Mouse (Mus musculus): ENCODE results near the gene Ddx42.

Ddx42 gene

DNA sequence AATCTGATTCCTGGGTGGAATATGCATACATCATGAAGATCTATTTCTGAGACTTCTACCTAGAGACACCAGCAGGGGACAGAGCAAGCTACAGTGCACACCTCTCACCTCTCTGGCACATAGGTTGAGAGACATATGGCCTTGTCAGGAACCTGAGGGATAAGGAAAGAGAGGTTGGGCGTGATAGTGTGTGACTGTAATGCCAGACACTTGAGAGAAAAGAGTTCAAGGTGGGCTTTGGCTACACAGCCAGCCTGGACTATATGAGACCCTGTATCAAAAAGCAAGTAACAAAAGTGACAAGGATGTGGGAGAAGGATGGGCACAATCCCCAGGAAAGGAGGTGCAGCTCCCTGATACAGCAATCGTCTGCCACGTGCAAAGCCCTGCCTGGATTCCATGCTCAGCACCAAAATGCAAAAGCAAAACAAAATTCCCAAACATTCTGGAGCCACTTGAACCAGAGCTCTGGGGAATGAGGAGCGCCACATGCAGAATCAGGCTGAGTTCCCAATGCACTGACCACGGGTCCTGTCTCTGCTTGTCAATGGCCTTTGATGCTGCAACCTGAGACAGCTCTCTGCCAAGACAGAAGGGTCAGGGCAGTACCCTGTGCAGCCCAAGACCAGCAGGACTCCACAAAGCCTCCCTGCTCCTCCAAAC, 54.5 kb downstream of the Ddx42 start:
- DNase-seq, result peak; percentile 26

- DNase-seq, result peak; percentile 50
Measured at GRCm38 (mm10) chr11:106271794-106272643, 55.3 kb downstream of the Ddx42 start.

DNA sequence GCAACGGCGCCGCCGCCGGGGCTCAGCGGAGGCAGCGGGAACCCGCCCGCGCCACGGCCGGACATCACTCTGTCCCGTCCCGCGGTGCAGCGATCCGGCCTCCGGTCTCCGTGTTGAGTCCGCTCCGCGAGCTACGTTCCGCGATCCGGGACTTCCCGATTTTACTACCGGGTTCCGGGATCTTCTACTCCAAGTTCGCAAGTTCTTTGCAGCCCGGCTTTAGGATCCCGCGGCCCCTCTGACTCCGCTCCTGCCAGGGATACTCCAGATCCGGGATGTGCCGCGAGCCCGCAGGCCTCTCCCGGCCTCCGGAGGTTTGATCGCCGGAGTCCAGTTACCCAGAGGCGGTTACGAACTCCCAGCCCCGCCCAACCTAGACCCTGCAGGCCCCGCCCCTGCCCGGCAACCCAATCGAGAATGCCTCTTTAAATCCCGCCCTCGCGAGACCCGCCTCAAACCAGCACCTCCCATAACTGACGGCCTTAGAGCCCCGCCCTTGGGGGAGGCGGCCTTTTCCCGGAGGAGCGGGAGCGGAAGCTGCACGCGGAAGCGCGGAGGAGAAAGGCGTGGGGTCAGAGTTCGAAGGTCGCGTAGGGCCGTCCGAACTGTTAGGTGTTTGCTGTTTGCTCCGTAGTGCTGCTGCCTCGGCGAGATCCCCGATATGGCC, 56.1 kb downstream of the Ddx42 start, which contains the start of gene Smarcd2:
Smarcd2 (minus strand) TSS at position 329 of the 667 bp plus-strand sequence.
- DNase-seq, result peak; percentile 100

DNA sequence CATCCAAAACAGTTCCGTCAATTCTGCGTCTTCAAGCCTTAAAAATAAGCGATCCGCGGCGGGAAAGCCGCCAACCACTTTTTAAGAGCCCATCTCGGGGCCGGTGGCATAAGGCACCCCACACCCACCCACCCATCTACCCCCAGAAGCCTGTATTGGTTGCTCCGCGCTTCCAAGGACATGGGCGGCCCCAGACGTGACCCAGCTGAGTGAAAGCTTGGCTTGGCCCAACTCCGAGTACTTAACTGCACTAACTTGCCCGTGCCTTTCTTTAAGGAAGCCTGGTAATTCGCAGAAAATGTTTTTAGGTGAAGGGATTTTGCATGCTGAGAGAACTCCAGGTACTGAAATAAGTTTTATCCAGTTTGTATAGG, 56.6 kb downstream of the Ddx42 start:
- DNase-seq, result no peak

- DNase-seq, result no peak
Measured at GRCm38 (mm10) chr11:106273811-106274210, 57.1 kb downstream of the Ddx42 start.

DNA sequence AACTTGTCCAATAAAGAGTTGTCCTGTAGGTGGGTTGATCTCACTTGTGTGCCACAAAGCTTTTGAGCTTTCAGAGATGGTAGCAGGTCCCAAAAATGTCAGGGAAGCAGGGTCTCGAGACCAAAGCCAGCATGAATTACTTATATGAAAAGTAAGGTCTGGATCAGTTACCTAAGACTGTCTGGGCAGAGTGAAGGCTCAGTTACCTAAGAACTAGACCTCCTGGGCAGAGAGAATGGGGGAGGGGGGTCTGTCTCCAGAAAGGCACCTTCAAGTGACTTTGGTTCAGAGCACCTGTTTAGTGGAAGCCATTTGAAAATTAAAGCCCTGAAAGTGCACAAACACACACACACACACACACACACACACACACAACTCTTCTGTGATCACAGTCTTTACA, 57.6 kb downstream of the Ddx42 start:
- no peak for DNase-seq

GRCm38 (mm10) chr11:106274971-106275411, 58.3 kb downstream of the Ddx42 start:
- DNase-seq, result peak; percentile 49

- peak; percentile 95 for DNase-seq
Measured at GRCm38 (mm10) chr11:106276454-106276853, 59.7 kb downstream of the Ddx42 start, which contains the start of gene Tcam1. TSS of gene Tcam1 (plus strand) at chr11:106276672.

DNA sequence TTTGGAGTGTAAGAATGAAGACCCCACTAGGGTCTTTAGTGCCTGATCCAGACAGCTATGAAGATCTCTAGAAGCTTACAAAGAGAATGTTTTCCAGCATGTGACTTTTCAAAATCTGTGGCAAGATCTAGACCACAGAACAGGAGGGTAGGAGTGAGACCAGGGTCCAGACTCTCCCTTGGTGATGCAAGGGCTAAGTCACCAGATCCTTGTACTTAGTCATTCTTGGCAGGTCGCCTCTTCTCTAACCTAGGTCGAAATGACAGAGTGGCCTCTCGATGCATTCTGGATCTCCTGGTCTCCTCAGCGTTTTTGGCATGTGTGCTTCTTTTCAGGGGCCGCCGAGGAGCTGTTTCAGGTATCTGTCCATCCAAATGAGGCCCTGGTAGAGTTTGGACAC, 65.7 kb downstream of the Ddx42 start:
- DNase-seq, result no peak

DNA sequence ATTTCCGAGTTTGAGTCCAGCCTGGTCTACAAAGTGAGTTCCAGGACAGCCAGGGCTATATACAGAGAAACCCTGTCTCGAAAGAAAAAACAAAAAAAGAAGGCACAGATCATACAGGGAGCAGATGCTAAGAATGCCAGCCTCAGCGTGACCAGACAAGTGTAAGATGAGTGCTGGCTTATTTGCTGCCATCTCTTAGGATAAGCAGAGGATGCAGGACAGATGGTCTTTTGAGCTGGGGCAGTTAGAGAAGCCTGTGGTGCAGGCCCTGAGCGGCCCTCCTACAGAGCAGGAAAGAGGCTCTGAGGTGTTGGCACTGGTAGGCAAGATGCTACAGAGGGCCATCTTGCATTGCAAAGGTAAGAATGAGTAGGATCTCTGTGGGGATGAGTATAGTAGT, 66.6 kb downstream of the Ddx42 start:
- DNase-seq, result no peak

GRCm38 (mm10) chr11:106284126-106284525, 67.4 kb downstream of the Ddx42 start:
- no peak for DNase-seq

DNA sequence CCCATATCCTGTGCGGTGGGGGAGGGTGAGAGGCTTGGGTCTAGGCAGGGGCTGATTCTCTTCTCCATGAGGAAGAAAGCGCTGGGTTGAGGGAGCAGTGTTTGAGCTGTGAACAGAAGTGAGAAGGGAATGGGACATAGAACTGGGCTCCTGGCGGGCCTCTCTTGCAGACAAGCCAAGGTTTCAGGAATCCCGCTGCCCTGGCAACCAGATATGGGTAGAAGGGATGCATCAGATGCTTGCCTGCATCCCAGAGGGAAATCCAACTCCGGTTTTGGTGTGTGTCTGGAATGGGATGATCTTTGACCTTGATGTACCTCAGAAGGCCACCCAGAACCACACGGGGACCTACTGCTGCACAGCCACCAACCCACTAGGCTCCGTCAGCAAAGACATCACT, 69.5 kb downstream of the Ddx42 start:
- DNase-seq, result no peak

- DNase-seq, result no peak
Measured at GRCm38 (mm10) chr11:106286987-106287386, 70.3 kb downstream of the Ddx42 start.

DNA sequence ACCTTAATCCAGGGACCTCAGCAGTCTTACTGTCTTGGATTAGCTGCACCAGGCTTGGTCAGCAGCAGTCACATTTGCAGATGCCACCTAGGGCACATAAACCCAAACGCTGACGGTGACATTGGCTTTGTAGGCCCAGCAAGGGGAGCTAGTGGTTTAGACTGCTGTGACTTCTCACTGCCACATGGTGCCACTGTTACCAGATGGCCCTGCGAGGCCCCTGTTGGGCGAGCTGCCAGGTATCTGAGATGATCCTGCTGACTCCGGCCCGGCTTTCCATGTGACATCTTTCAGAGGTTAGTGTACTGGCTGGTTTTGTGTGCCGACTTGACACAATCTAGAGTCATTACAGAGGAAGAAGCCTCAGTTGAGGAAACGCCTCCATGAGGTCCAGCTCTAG, 72.6 kb downstream of the Ddx42 start:
- DNase-seq, result no peak

- no peak for DNase-seq
Measured at GRCm38 (mm10) chr11:106290376-106290775, 73.7 kb downstream of the Ddx42 start.

DNA sequence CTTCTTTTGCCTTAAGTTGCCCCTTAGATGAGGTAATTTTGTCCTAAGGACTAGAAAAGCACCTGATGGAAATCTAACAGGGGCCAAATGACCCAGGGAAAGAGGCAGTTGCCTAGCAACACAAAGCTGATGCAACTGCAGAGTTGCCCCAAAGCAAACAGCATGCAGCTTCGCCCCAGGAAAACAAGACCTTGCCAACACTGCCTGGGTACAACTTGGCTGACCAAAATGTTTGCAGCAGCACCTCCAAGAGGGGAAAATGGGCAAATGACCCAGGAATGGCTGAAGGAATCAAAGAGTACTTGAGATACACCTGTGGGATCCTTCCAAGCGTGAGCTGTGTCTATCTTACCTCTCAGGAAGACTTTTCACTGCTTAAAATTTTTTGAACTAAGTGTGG, 75.1 kb downstream of the Ddx42 start:
- no peak for DNase-seq
